Mouse (Mus musculus) G1E (cell line): ENCODE results near the gene Gucd1. TPM values are rescaled to one million over a fixed set of nuclear protein-coding genes. Genes with fewer than 3 reads are reported as not detected.
"Not testable (repeated sequence)": the region's sequence is repeated elsewhere in the genome, so short reads cannot be mapped to it uniquely, and the experiment has no call there.

ENCODE experiments used
- ATAC-seq: 2 replicates; pipeline ENCODE4 v1.8.0; 2016; ENCODE audit warnings: mild to moderate bottlenecking; ENCODE audit not compliant: insufficient number of reproducible peaks, poor library complexity, low FRiP score, severe bottlenecking; ENCODE audit errors: extremely low read depth
- DNase-seq: peaks from one replicate; pipeline ENCODE4 v3.0.0; 2012; ENCODE audit warnings: low spot score
- H3K27me3 ChIP-seq: 2 replicates; pipeline ENCODE4 v1.6.1; 2012; ENCODE audit warnings: mild to moderate bottlenecking, low read length, inconsistent platforms; ENCODE audit not compliant: insufficient read depth
- H3K36me3 ChIP-seq: replicated peaks from 2 replicates; pipeline ENCODE3; 2012; ENCODE audit warnings: mild to moderate bottlenecking, inconsistent platforms
- H3K4me1 ChIP-seq: 2 replicates; pipeline ENCODE4 v1.6.1; 2012; ENCODE audit warnings: low read depth, low read length, inconsistent platforms, mixed read lengths; ENCODE audit not compliant: insufficient read depth
- H3K4me3 ChIP-seq: 2 replicates; pipeline ENCODE4 v1.5.1; 2012; ENCODE audit warnings: low read depth, mild to moderate bottlenecking, inconsistent platforms, low read length, moderate library complexity, mixed read lengths
- H3K9me3 ChIP-seq: replicated peaks from 2 replicates; pipeline ENCODE4 v1.6.1; 2012; ENCODE audit warnings: inconsistent platforms
- CTCF ChIP-seq: IDR thresholded peaks from 2 replicates; pipeline ENCODE4 v1.5.1; 2012; ENCODE audit warnings: low read depth, low read length, inconsistent platforms, mixed read lengths
- GATA1 ChIP-seq: IDR thresholded peaks from 2 replicates; pipeline ENCODE4 v1.6.1; 2012; ENCODE audit warnings: borderline replicate concordance, low read length, inconsistent platforms, mixed read lengths
- GATA2 ChIP-seq: IDR thresholded peaks from 2 replicates; pipeline ENCODE4 v1.6.1; 2012; ENCODE audit warnings: low read depth, low read length, inconsistent platforms, borderline replicate concordance
- POLR2AphosphoS5 ChIP-seq: IDR thresholded peaks from 2 replicates; pipeline ENCODE4 v1.6.1; 2012; ENCODE audit warnings: low read depth, low read length, inconsistent platforms; ENCODE audit not compliant: insufficient replicate concordance
- TAL1 ChIP-seq: conservative IDR thresholded peaks from 2 replicates; pipeline ENCODE4 v1.6.1; 2012; ENCODE audit warnings: low read depth, low read length, inconsistent platforms, mixed read lengths
- polyA plus RNA-seq: library from polyadenylated mRNA; stranded (reverse); fragments of >175 nt; gene quantifications from 2 replicates; pipeline ENCODE4 v1.2.3, GENCODE M21; 2012
- total RNA-seq, 2 experiments: library from RNA; stranded (forward) in 1 of 2; stranded (reverse) in 1 of 2; fragments of 200-1000 nt in 1 of 2; fragments of >200 nt in 1 of 2; fragmentation: Nextera tagmentation in 1 of 2; gene quantifications; 2 replicates each; pipeline ENCODE4 v1.2.3; 2014 to 2017

Gucd1 gene
- total and polyA plus RNA-seq, 3 experiments: 15.8 to 41.7 (median 26.1) TPM

DNA sequence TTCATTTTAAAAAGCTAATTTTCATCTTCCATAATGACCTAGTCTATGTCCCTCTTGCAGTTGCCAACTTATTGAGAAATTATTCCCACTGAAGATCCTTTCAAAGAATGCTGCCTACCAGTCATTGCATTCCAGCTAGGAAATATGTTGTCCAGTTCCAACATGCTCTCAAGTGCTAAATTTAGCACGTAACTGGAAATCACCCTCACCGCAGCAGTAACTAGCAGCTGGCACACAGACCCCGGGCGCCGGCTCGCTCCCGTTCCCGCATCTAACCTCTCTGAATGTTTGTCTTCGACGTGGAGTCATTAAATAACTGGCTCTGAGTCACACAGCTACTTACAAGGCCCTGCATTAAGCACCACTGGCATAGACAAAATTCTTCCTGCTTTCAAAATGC is 139.1 kb downstream of the Gucd1 start:
- Histone ChIP-seq H3K36me3 (no peaks in the 10 kb centered on the region), H3K27me3 (no peaks in the 10 kb centered on the region), H3K9me3 (no peaks in the 10 kb centered on the region), H3K4me3 (no peak overlapping the region), H3K4me1 (no peaks in the 10 kb centered on the region)
- ATAC-seq (no peak), DNase-seq (no peak)
- TF ChIP-seq GATA2 (no peak), POLR2AphosphoS5 (no peak), CTCF (no peak), TAL1 (no peak), GATA1 (no peak)

- H3K36me3 ChIP-seq, H3K9me3 ChIP-seq, H3K4me3 ChIP-seq, DNase-seq, ATAC-seq, H3K27me3 ChIP-seq, H3K4me1 ChIP-seq: not testable (repeated sequence)
These were observed 144.0 kb downstream of the Gucd1 start for GRCm38 (mm10) chr10:75373655-75374351.

GRCm38 (mm10) chr10:75365231-75365633 is 152.5 kb downstream of the Gucd1 start:
- H3K27me3 ChIP-seq: no peaks in the 10 kb centered on the region
- DNase-seq (no peak), ATAC-seq (no peak)
- no peaks in the 10 kb centered on the region for H3K4me1 ChIP-seq
- TF ChIP-seq CTCF: no peak
- no peak for TF ChIP-seq POLR2AphosphoS5
- no peak for TF ChIP-seq GATA1
- no peak for TF ChIP-seq TAL1
- no peak for TF ChIP-seq GATA2
- H3K36me3 ChIP-seq: no peaks in the 10 kb centered on the region
- no peaks in the 10 kb centered on the region for H3K9me3 ChIP-seq
- no peak overlapping the region for H3K4me3 ChIP-seq

DNA sequence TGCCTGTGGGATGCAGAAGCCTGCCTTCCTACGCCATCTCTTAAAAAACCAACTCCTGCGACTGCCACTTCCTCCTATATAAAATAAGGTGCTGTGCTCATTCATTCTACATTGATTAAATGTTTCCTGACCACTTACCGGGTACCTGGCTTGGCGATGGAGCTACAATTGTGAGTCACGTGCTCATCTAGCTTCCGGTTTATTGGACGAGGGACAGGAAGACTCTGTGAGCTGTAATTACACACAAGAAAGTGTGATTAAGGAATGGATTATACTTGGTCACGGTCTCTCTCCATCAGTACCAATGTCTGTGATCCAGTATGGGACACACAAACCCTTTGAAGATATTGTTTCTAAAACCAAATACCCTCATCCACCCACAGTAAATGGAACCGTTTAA is 153.0 kb downstream of the Gucd1 start:
- Histone ChIP-seq H3K4me3 (no peak overlapping the region), H3K36me3 (no peaks in the 10 kb centered on the region), H3K4me1 (no peaks in the 10 kb centered on the region), H3K27me3 (no peaks in the 10 kb centered on the region), H3K9me3 (no peaks in the 10 kb centered on the region)
- no peak for ATAC-seq
- no peak for DNase-seq
- TF ChIP-seq POLR2AphosphoS5: no peak

- H3K27me3 ChIP-seq, H3K4me3 ChIP-seq, ATAC-seq, DNase-seq, H3K4me1 ChIP-seq, H3K9me3 ChIP-seq, H3K36me3 ChIP-seq: not testable (repeated sequence)
These were observed 153.5 kb downstream of the Gucd1 start for GRCm38 (mm10) chr10:75364214-75364690.

GRCm38 (mm10) chr10:75355341-75355740 is 162.4 kb downstream of the Gucd1 start:
- no peak for DNase-seq
- no peak for ATAC-seq
- H3K27me3 ChIP-seq: peaks cover 3% of the 10 kb centered on the region
- H3K9me3 ChIP-seq: no peaks in the 10 kb centered on the region
- H3K4me1 ChIP-seq: no peaks in the 10 kb centered on the region
- TF ChIP-seq POLR2AphosphoS5 (no peak), GATA2 (no peak), GATA1 (no peak), CTCF (no peak), TAL1 (no peak)
- H3K4me3 ChIP-seq: no peak overlapping the region
- H3K36me3 ChIP-seq: no peaks in the 10 kb centered on the region

GRCm38 (mm10) chr10:75353838-75354241 is 163.9 kb downstream of the Gucd1 start:
- H3K4me3 ChIP-seq, ATAC-seq, H3K27me3 ChIP-seq: not testable (repeated sequence)

More at GRCm38 (mm10) chr10:75353838-75354241, 163.9 kb downstream of the Gucd1 start:
- not testable (repeated sequence) for H3K4me1 ChIP-seq, DNase-seq, H3K36me3 ChIP-seq, H3K9me3 ChIP-seq
